Mouse (Mus musculus): ENCODE data around the gene Bcdin3d.

- TF ChIP-seq POLR2A (IDR thresholded peaks at IDR 0.05; ENCODE audit: borderline replicate concordance, low read depth, low read length) (no peak), CTCF (IDR thresholded peaks at IDR 0.05; ENCODE audit: low read depth, low read length) (no peak)
Measured at GRCm38 (mm10) chr15:99456338-99456962, 18.1 kb downstream of the Bcdin3d start.
